Mouse (Mus musculus) limb, embryonic 10.5 days (tissue): ENCODE results near the gene Rcvrn. TPM values are rescaled to one million over a fixed set of nuclear protein-coding genes. Genes with fewer than 3 reads are reported as not detected.

Experiments used
- DNase-seq: peaks from one replicate; pipeline ENCODE4 v3.0.0-alpha.2; 2017; ENCODE audit warnings: low spot score
- H3K27ac ChIP-seq: fragments of 300-500 bp; sonication (generic); 2 replicates; pipeline ENCODE4 v1.5.1; 2016; ENCODE audit warnings: mild to moderate bottlenecking
- H3K27me3 ChIP-seq: fragments of 300-500 bp; sonication (generic); 2 replicates; pipeline ENCODE4 v1.6.1; 2016; ENCODE audit warnings: low read depth, mild to moderate bottlenecking; ENCODE audit not compliant: poor library complexity, severe bottlenecking
- H3K36me3 ChIP-seq: fragments of 300-500 bp; sonication (generic); 2 replicates; pipeline ENCODE4 v1.6.1; 2016; ENCODE audit warnings: mild to moderate bottlenecking, moderate library complexity
- H3K4me1 ChIP-seq: fragments of 300-500 bp; sonication (generic); 2 replicates; pipeline ENCODE4 v1.6.1; 2016
- H3K4me3 ChIP-seq: fragments of 300-500 bp; sonication (generic); 2 replicates; pipeline ENCODE4 v1.5.1; 2016; ENCODE audit warnings: mild to moderate bottlenecking, moderate library complexity
- H3K9me3 ChIP-seq: fragments of 300-500 bp; sonication (generic); replicated peaks from 2 replicates; pipeline ENCODE4 v1.6.1; 2016; ENCODE audit warnings: mild to moderate bottlenecking
- WGBS: fragments of 180-500 bp; shearing (Covaris S2); methylation state at CpG from one replicate; pipeline ENCODE4 v1.1.7; 2016; 5-methylcytosine and 5-hydroxymethylcytosine counted together
- polyA plus RNA-seq: library from polyadenylated mRNA; unstranded; fragments of >200 nt; fragmentation: Nextera tagmentation; extraction: Ambion mirVana; gene quantifications from 2 replicates; pipeline ENCODE4 v1.2.1, GENCODE M21; 2016

Gene Rcvrn
- polyA plus RNA-seq, 1 experiment from 2014 or later: not detected

- H3K27me3 ChIP-seq: no peaks in the 10 kb centered on the region
- no peaks in the 10 kb centered on the region for H3K4me1 ChIP-seq
- H3K4me3 ChIP-seq: no peak overlapping the region
- H3K27ac ChIP-seq: no peak overlapping the region
- 80% methylated on average over 6 of the region's 6 CpGs for WGBS
- H3K9me3 ChIP-seq: no peaks in the 10 kb centered on the region
- no peaks in the 10 kb centered on the region for H3K36me3 ChIP-seq
- DNase-seq: no peak
Observed at GRCm38 (mm10) chr11:67738345-67738744, 43.2 kb downstream of the Rcvrn start.

- 82% methylated on average over 5 of the region's 5 CpGs for WGBS
Observed at GRCm38 (mm10) chr11:67738846-67739490, 43.8 kb downstream of the Rcvrn start.

GRCm38 (mm10) chr11:67741569-67741968, 46.4 kb downstream of the Rcvrn start:
- no peak overlapping the region for H3K4me3 ChIP-seq

More at GRCm38 (mm10) chr11:67738846-67739490, 43.8 kb downstream of the Rcvrn start:
- Histone ChIP-seq H3K27ac (no peak overlapping the region), H3K36me3 (no peaks in the 10 kb centered on the region), H3K27me3 (no peaks in the 10 kb centered on the region), H3K4me3 (no peak overlapping the region), H3K9me3 (no peaks in the 10 kb centered on the region), H3K4me1 (no peaks in the 10 kb centered on the region)
- no peak for DNase-seq

More at GRCm38 (mm10) chr11:67741569-67741968, 46.4 kb downstream of the Rcvrn start:
- no peaks in the 10 kb centered on the region for H3K36me3 ChIP-seq
- H3K4me1 ChIP-seq: no peaks in the 10 kb centered on the region
- H3K27ac ChIP-seq: no peak overlapping the region
- no peaks in the 10 kb centered on the region for H3K27me3 ChIP-seq
- H3K9me3 ChIP-seq: no peaks in the 10 kb centered on the region
- DNase-seq: no peak

Other genes with a start within 250 kb of the Rcvrn start
- 1.8 and 2.7 TPM in 2 replicates for gene Gas7, start 239.9 kb upstream of the Rcvrn start, polyA plus RNA-seq
- gene Glp2r, start 75.8 kb downstream of the Rcvrn start, polyA plus RNA-seq: not detected in 2 replicates
- not detected in 2 replicates for gene Gsg1l2, start 79.3 kb downstream of the Rcvrn start, polyA plus RNA-seq
- gene Dhrs7c, start 102.9 kb downstream of the Rcvrn start, polyA plus RNA-seq: not detected in 2 replicates
- gene Usp43, start 226.8 kb downstream of the Rcvrn start, polyA plus RNA-seq: 0.46 and 1.1 TPM in 2 replicates